Mouse (Mus musculus): ENCODE data around the gene Zfand4.
A peak's percentile ranks its signal among the peaks of the same experiment; 100 is the strongest.

Gene Zfand4

GRCm38 (mm10) chr6:116311411-116311810 lies 47.4 kb downstream of the Zfand4 start:
- no peak for DNase-seq (ENCODE audit: low read depth, low spot score)

- DNase-seq (ENCODE audit: low read depth, low spot score): no peak
Observed at GRCm38 (mm10) chr6:116319259-116319658, 55.2 kb downstream of the Zfand4 start.

GRCm38 (mm10) chr6:116326641-116327040 lies 62.6 kb downstream of the Zfand4 start:
- no peak for DNase-seq (ENCODE audit: low read depth, low spot score)

DNA sequence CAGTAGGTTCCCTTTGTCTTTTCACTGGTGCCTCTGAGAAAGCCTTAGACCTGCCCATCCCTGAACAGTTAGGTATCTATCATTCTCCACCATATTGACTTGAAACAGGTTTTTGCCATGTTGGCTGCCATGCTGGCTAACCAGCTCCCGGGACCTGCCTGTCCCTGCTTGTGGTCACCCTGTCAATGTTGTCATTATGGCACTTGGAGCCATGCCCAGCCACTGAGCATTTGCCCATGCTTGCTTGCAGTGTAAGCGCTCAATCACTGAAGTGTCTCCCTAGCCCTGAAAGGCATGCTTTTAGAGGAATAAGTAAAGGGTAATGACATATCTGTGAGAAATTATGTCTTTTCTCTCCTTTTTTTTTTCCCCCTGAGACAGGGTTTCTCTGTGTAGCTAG lies 67.4 kb downstream of the Zfand4 start:
- no peak for DNase-seq (ENCODE audit: low read depth, low spot score)

- no peak for DNase-seq (ENCODE audit: low read depth, low spot score)
Observed at GRCm38 (mm10) chr6:116337466-116337834, 73.4 kb downstream of the Zfand4 start.

- DNase-seq (ENCODE audit: low read depth, low spot score): peak; percentile 92
Observed at GRCm38 (mm10) chr6:116337835-116338501, 73.9 kb downstream of the Zfand4 start, which contains the start of gene March8. Gene March8 (plus strand): TSS chr6:116338024.

GRCm38 (mm10) chr6:116338520-116338919 lies 74.5 kb downstream of the Zfand4 start:
- no peak for DNase-seq (ENCODE audit: low read depth, low spot score)

- no peak for DNase-seq (ENCODE audit: low read depth, low spot score)
Observed at GRCm38 (mm10) chr6:116339088-116339487, 75.1 kb downstream of the Zfand4 start.

DNA sequence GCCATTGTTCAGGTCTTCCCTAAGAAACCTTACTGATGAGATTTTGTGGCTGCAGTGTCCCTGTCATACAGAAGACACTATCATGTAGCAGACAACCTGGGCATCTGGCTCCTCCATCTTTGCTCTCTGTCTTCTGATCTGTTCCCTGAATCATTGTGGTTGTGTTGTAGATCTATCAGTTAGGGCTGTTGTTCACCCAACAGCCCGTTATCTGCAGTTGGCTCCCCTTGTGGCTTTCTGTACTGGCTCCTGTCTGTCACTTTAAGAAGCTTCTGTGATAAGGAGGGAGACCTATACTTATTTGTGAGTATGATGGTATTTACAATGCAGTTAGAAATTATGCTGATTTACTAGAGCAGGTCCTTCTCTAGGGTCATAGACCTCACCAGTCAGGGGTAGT lies 76.5 kb downstream of the Zfand4 start:
- DNase-seq (ENCODE audit: low read depth, low spot score): no peak

- no peak for DNase-seq (ENCODE audit: low read depth, low spot score)
Observed at GRCm38 (mm10) chr6:116347953-116348352, 83.9 kb downstream of the Zfand4 start.

GRCm38 (mm10) chr6:116349997-116350396 lies 86.0 kb downstream of the Zfand4 start:
- no peak for DNase-seq (ENCODE audit: low read depth, low spot score)

DNA sequence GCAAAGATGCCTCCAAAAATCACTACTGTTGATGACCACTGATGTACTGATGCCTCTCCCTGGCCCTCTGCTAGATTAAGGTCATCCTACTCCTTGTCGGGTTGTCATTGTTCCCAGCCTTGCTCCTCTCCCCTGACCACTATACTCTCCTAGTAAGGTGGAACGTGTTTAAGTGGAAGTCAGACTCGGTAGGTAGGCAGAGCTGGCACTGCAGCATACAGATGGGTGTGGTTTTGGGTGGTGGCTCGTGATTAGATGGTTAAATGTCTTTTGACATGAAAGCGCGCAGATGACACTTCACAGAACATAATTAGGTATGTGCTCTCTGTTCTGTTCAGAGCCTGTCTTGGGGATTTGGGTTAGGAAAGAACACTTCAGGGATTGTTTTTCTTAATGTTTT lies 86.6 kb downstream of the Zfand4 start:
- DNase-seq (ENCODE audit: low read depth, low spot score): no peak

DNA sequence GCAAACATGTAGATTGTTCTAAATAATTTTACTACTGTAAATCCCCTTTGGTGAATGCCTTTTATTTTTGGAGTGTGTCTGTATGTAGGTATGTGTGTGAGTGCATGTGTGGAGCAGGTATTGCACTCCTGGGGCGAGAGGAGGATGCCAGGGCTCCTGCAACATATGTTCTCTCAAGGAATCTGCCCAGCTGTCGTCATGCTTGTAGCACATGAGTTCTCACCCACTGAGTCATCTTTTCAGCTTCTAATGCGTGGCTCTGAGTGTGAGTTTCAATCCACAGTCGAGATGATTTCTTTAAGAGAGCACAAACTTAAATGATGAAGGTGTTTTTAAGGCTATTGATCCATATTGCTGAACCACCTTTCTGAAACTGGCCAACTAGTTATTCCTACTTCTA lies 87.5 kb downstream of the Zfand4 start:
- DNase-seq (ENCODE audit: low read depth, low spot score): no peak

DNA sequence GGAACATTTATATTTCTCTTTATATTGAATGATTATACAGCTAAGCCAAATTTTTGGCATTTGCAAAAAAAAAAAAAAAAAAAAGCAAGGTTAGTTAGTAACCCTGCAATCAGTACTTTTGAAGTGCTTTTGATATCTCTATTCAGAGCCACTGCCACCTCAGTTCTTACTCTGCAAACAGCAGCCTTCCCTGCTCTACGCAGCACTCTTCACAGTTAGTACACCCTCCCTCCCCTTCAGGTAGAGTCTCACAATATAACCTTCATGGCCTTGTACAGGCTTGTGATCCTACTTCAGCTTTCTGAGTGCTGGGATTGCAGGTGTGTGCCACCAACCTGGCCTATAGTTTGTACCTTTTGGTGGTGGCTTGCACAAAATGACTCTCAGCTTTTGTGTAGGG lies 89.4 kb downstream of the Zfand4 start:
- DNase-seq (ENCODE audit: low read depth, low spot score): no peak

- DNase-seq (ENCODE audit: low read depth, low spot score): peak; percentile 66
Observed at GRCm38 (mm10) chr6:116356311-116356947, 92.4 kb downstream of the Zfand4 start.

DNA sequence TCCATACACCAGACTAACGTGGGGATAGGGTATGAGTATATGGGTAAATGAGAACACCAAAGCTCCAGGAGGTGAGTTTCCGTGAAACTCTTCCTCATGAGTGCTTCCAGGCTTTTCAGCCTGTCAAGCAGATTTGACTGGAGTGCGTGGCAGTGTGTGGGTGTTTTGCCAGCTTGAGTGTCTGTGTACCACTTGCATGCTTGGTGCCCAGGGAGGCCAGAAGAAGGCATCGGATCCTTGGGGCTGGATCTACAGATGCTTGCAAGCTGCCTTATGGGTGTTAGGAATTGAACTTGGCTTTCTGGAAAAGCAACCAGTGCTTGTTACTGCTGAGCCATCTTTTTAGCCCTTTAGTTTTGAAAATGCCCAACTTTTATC lies 92.9 kb downstream of the Zfand4 start:
- DNase-seq (ENCODE audit: low read depth, low spot score): peak; percentile 12

GRCm38 (mm10) chr6:116358056-116358455 lies 94.0 kb downstream of the Zfand4 start:
- DNase-seq (ENCODE audit: low read depth, low spot score): no peak

DNA sequence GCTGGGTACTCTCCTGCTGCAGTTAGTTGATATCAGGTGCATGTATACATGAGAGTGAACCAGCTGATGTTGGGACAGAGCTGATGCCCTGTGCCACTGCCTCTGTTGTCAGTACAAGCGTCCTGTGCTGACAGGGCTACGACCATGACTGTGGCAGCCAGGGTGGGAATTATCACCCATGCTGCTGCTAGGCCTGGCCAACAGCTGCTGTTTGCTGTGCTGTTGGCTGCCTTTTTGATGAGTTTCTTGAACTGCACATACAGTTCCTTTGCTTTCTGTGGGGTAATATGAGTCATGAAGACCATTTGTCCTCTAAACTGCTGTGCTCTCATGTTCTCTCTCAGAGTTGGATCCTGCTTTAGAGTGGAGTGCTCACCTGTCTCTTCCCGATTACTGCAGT lies 95.2 kb downstream of the Zfand4 start:
- DNase-seq (ENCODE audit: low read depth, low spot score): no peak

- DNase-seq (ENCODE audit: low read depth, low spot score): no peak
Observed at GRCm38 (mm10) chr6:116361463-116361862, 97.4 kb downstream of the Zfand4 start.

- no peak for DNase-seq (ENCODE audit: low read depth, low spot score)
Observed at GRCm38 (mm10) chr6:116361993-116362392, 98.0 kb downstream of the Zfand4 start.

DNA sequence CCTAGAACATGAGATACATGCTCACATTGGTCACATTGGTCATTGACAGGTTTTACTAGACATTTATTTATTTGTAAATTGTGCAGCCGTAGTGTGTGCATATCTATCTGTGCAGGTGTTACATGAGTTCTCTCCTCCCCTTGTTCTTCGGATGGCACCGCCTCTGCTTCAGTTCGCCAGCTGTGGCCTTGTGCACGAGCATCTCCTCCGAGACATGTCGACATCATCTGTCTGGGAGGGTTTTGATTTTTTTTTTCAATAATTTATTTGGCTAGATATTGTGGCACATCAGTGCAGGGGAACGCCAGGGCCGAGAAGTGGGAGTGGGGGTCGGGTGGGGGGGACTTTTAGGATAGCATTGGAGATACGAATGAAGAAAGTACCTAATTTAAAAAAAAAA lies 103.9 kb downstream of the Zfand4 start:
- no peak for DNase-seq (ENCODE audit: low read depth, low spot score)

DNA sequence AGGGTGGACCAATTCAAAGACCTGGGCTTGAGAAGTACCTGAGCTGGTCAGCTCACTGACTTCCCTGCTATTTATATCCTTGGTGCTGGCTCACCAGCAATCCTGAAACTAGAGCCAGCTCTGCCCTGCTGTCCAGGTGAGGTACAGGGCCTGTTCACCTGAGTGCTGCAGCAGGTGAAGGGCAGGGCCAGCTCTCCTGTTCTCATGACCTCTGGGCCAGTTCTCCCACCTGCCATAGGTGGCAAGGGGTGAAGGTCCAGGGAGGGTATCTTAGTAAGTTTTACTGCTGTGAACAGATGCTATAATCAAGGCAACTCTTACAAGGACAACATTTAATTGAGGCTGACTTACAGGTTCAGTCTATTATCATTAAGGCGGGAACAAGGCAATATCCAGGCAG lies 105.8 kb downstream of the Zfand4 start:
- DNase-seq (ENCODE audit: low read depth, low spot score): no peak

GRCm38 (mm10) chr6:116370216-116370976 lies 106.4 kb downstream of the Zfand4 start:
- no peak for DNase-seq (ENCODE audit: low read depth, low spot score)
